Mouse (Mus musculus) CH12.LX (cell line): Measurements from ENCODE around the gene Ikzf1. TPM values are rescaled to one million over a fixed set of nuclear protein-coding genes. Genes with fewer than 3 reads are reported as not detected.

Experiments used
- DNase-seq: peaks from one replicate; pipeline ENCODE4 v3.0.0-alpha.2; 2013; ENCODE audit errors: extremely low read depth
- H3K27ac ChIP-seq: 2 replicates; pipeline ENCODE4 v1.5.1; 2012; ENCODE audit warnings: low read depth, mild to moderate bottlenecking, control low read depth, moderate library complexity; ENCODE audit not compliant: insufficient read depth
- H3K27me3 ChIP-seq: replicated peaks from 2 replicates; pipeline ENCODE3; 2012; ENCODE audit warnings: inconsistent platforms
- H3K36me3 ChIP-seq, 2 experiments: replicated peaks in 1 of 2; 2 replicates each; pipeline versions ENCODE3 to v1.6.1; 2012; ENCODE audit warnings: inconsistent platforms in 1 of 2, low read length in 1 of 2, mild to moderate bottlenecking in 1 of 2, mixed read lengths in 1 of 2, moderate library complexity in 1 of 2; ENCODE audit not compliant: control insufficient read depth in 1 of 2, insufficient read depth in 1 of 2
- H3K4me1 ChIP-seq, 2 experiments: 2 replicates each; pipeline ENCODE4 v1.6.1; 2012; ENCODE audit warnings: inconsistent platforms in 1 of 2, moderate library complexity in 1 of 2; ENCODE audit not compliant: insufficient read depth in 2 of 2, control insufficient read depth in 1 of 2
- H3K4me2 ChIP-seq: 2 replicates; pipeline ENCODE4 v1.6.1; 2012; ENCODE audit warnings: low read depth, mild to moderate bottlenecking, control low read depth; ENCODE audit not compliant: poor library complexity, insufficient read depth, severe bottlenecking
- H3K4me3 ChIP-seq, 3 experiments: fragments of 150-350 bp in 1 of 3; sonication (generic) in 1 of 3; replicated peaks in 1 of 3; 2 replicates each; pipeline versions ENCODE3 to v1.5.1; 2011 to 2012; ENCODE audit warnings: low read depth in 2 of 3, low read length in 2 of 3, mild to moderate bottlenecking in 2 of 3, moderate library complexity in 2 of 3, control low read depth in 1 of 3, improper control_type of control experiment in 1 of 3, inconsistent platforms in 1 of 3, mixed read lengths in 1 of 3; ENCODE audit not compliant: poor library complexity in 1 of 3
- H3K79me2 ChIP-seq: replicated peaks from 2 replicates; pipeline ENCODE4 v1.6.1; 2012; ENCODE audit warnings: mild to moderate bottlenecking, moderate library complexity; ENCODE audit not compliant: control insufficient read depth, poor library complexity, insufficient read depth, severe bottlenecking; ENCODE audit errors: extremely low read depth
- H3K9ac ChIP-seq: 2 replicates; pipeline ENCODE4 v1.6.1; 2012; ENCODE audit warnings: low read depth, mild to moderate bottlenecking, control low read depth, moderate library complexity; ENCODE audit not compliant: insufficient read depth
- H3K9me3 ChIP-seq: replicated peaks from 2 replicates; pipeline ENCODE3; 2012; ENCODE audit warnings: low read length, inconsistent platforms, mixed read lengths
- BHLHE40 ChIP-seq: IDR thresholded peaks from 2 replicates; pipeline ENCODE4 v1.6.1; 2011; ENCODE audit warnings: mild to moderate bottlenecking, low read depth, low read length, improper control_type of control experiment
- CHD1 ChIP-seq: IDR thresholded peaks from 2 replicates; pipeline ENCODE4 v1.6.1; 2012; ENCODE audit warnings: low read depth, low read length, improper control_type of control experiment, inconsistent platforms
- CHD2 ChIP-seq: IDR thresholded peaks from 2 replicates; pipeline ENCODE4 v1.6.1; 2011; ENCODE audit warnings: low read length, improper control_type of control experiment
- EP300 ChIP-seq: IDR thresholded peaks from 2 replicates; pipeline ENCODE4 v1.6.1; 2011; ENCODE audit warnings: low read length, improper control_type of control experiment
- ETS1 ChIP-seq: conservative IDR thresholded peaks from 2 replicates; pipeline ENCODE4 v1.6.1; 2012; ENCODE audit warnings: low read depth, mild to moderate bottlenecking, inconsistent platforms, low read length, improper control_type of control experiment, moderate library complexity
- GABPA ChIP-seq: IDR thresholded peaks from 2 replicates; pipeline ENCODE4 v1.6.1; 2012; ENCODE audit warnings: low read depth, low read length, improper control_type of control experiment, inconsistent platforms; ENCODE audit not compliant: insufficient replicate concordance
- HCFC1 ChIP-seq: IDR thresholded peaks from 2 replicates; pipeline ENCODE4 v1.6.1; 2012; ENCODE audit warnings: low read depth, mild to moderate bottlenecking, inconsistent platforms, low read length, improper control_type of control experiment
- IRF4 ChIP-seq: IDR thresholded peaks from 2 replicates; pipeline ENCODE4 v1.6.1; 2014; ENCODE audit warnings: low read depth, mild to moderate bottlenecking, inconsistent platforms, low read length, improper control_type of control experiment
- KAT2A ChIP-seq: IDR thresholded peaks from 2 replicates; pipeline ENCODE4 v1.6.1; 2012; ENCODE audit warnings: low read length, improper control_type of control experiment, inconsistent platforms; ENCODE audit not compliant: insufficient replicate concordance
- MAX ChIP-seq: IDR thresholded peaks from 2 replicates; pipeline ENCODE4 v1.6.1; 2011; ENCODE audit warnings: low read length, improper control_type of control experiment
- MAZ ChIP-seq: IDR thresholded peaks from 2 replicates; pipeline ENCODE4 v1.6.1; 2012; ENCODE audit warnings: low read depth, mild to moderate bottlenecking, inconsistent platforms, low read length, improper control_type of control experiment, moderate library complexity
- MXI1 ChIP-seq: IDR thresholded peaks from 2 replicates; pipeline ENCODE4 v1.6.1; 2011; ENCODE audit warnings: mild to moderate bottlenecking, low read depth, low read length, improper control_type of control experiment
- MYC ChIP-seq: IDR thresholded peaks from 2 replicates; pipeline ENCODE4 v1.6.1; 2011; ENCODE audit warnings: low read depth, mild to moderate bottlenecking, improper control_type of control experiment, low read length
- POLR2AphosphoS2 ChIP-seq: IDR thresholded peaks from 2 replicates; pipeline ENCODE4 v1.6.1; 2011; ENCODE audit warnings: low read depth, low read length, improper control_type of control experiment
- SMC3 ChIP-seq: IDR thresholded peaks from 2 replicates; pipeline ENCODE4 v1.6.1; 2011; ENCODE audit warnings: low read depth, low read length, improper control_type of control experiment
- TCF12 ChIP-seq: IDR thresholded peaks from 2 replicates; pipeline ENCODE4 v1.6.1; 2014; ENCODE audit warnings: low read depth, mild to moderate bottlenecking, inconsistent platforms, low read length, improper control_type of control experiment
- UBTF ChIP-seq: IDR thresholded peaks from 2 replicates; pipeline ENCODE4 v1.6.1; 2012; ENCODE audit warnings: low read depth, mild to moderate bottlenecking, inconsistent platforms, low read length, improper control_type of control experiment, moderate library complexity
- USF1 ChIP-seq: IDR thresholded peaks from 2 replicates; pipeline ENCODE4 v1.6.1; 2014; ENCODE audit warnings: low read depth, mild to moderate bottlenecking, inconsistent platforms, low read length, improper control_type of control experiment
- ZC3H11A ChIP-seq: IDR thresholded peaks from 2 replicates; pipeline ENCODE4 v1.6.1; 2012; ENCODE audit warnings: low read depth, mild to moderate bottlenecking, inconsistent platforms, low read length, improper control_type of control experiment
- ZNF384 ChIP-seq: IDR thresholded peaks from 2 replicates; pipeline ENCODE4 v1.6.1; 2012; ENCODE audit warnings: low read depth, low read length, improper control_type of control experiment, inconsistent platforms
- dilution Hi-C: fragments of 300-500 bp; cut with MboI; formaldehyde crosslinking; loops from 2 replicates; pipeline ENCODE4 v1.14.3; 2020; ENCODE audit warnings: low sequenced_read_pairs; ENCODE audit not compliant: extremely low pct_unique_long_range_greater_than_20kb, extremely low pct_ligation_motif_present
- in situ Hi-C: fragments of 300-500 bp; cut with MboI; formaldehyde crosslinking; loops from 3 replicates; pipeline ENCODE4 v1.14.3; 2019; ENCODE audit warnings: low sequenced_read_pairs, low pct_ligation_motif_present, low pct_unique_long_range_greater_than_20kb, mixed read lengths
- polyA plus RNA-seq: library from polyadenylated mRNA; unstranded; fragments of >175 nt; gene quantifications from 2 replicates; pipeline ENCODE4 v1.2.1, GENCODE M21; 2012; ENCODE audit warnings: low read depth; ENCODE audit not compliant: insufficient read length
- total RNA-seq, 2 experiments: library from RNA; depleted of rRNA; stranded (reverse); fragments of 300-350 nt in 1 of 2; fragments of >200 nt in 1 of 2; gene quantifications; 2 replicates each; pipeline ENCODE4 v1.2.3; 2012 to 2014

The Ikzf1 gene
- total and polyA plus RNA-seq, 3 experiments = 33.1 to 68.7 (median 51.2) TPM

GRCm38 (mm10) chr11:11732972-11733770 is 48.4 kb downstream of the Ikzf1 start:
- H3K4me2 ChIP-seq = no peak overlapping the region
- DNase-seq = no peak
- no peaks in the 10 kb centered on the region for H3K9me3 ChIP-seq
- H3K27me3 ChIP-seq = no peaks in the 10 kb centered on the region
- H3K79me2 ChIP-seq = peaks cover 74% of the 10 kb centered on the region
- 0 out of 2 replicates have a peak overlapping the region, but pooled peaks have one; percentile 3 for H3K9ac ChIP-seq
- peaks cover 30 to 89% of the 10 kb centered on the region in 2 experiments for H3K36me3 ChIP-seq
- in situ Hi-C loops (no loop called here), dilution Hi-C loops (no loop called here)
- H3K4me1 ChIP-seq = peaks cover 59 to 97% of the 10 kb centered on the region in 2 experiments
- no peak overlapping the region for H3K4me3 ChIP-seq
- H3K27ac ChIP-seq = peak overlapping the region; percentile 62
- TF ChIP-seq BHLHE40 (peak; percentile 63), MXI1 (peak; percentile 22; the same call in 1 of the 2 replicates), MYC (peak; percentile 65; the same call in 1 of the 2 replicates), GABPA (no peak), ETS1 (0 out of 2 replicates have a peak, but pooled peaks have one; percentile 23), EP300 (0 out of 2 replicates have a peak, but pooled peaks have one; percentile 16), SMC3 (no peak), UBTF (no peak), MAX (peak; percentile 59; the same call in 1 of the 2 replicates)

- H3K4me2 ChIP-seq = no peak overlapping the region
- peak overlapping the region; percentile 0; the same call in 1 of the 2 replicates for H3K9ac ChIP-seq
These were observed 50.4 kb downstream of the Ikzf1 start for GRCm38 (mm10) chr11:11735155-11735554.

GRCm38 (mm10) chr11:11736948-11737347 is 52.1 kb downstream of the Ikzf1 start:
- dilution Hi-C loops = no loop called here
- peaks cover 67% of the 10 kb centered on the region for H3K79me2 ChIP-seq
- no peaks in the 10 kb centered on the region for H3K27me3 ChIP-seq
- peaks cover 52 to 95% of the 10 kb centered on the region in 2 experiments for H3K4me1 ChIP-seq
- peak overlapping the region; percentile 30; the same call in 1 of the 2 replicates for H3K4me2 ChIP-seq
- peak overlapping the region; percentile 7 for H3K9ac ChIP-seq
- H3K36me3 ChIP-seq = peaks cover 21 to 85% of the 10 kb centered on the region in 2 experiments
- DNase-seq = no peak
- in situ Hi-C loops = loop anchor here (5.0 kb wide), 1 partner anchor 40 kb away; no protein-coding TSS in a partner anchor
- peak overlapping the region; percentile 84 for H3K27ac ChIP-seq
- H3K4me3 ChIP-seq = peak overlapping the region in 1 of 3 experiments; percentile 3
- no peaks in the 10 kb centered on the region for H3K9me3 ChIP-seq
- TF ChIP-seq TCF12 = peak; percentile 52; the same call in 1 of the 2 replicates
- no peak for TF ChIP-seq ZC3H11A
- TF ChIP-seq IRF4 = peak; percentile 53; the same call in 1 of the 2 replicates
- peak; percentile 6; the same call in 1 of the 2 replicates for TF ChIP-seq MXI1
- no peak for TF ChIP-seq KAT2A
- no peak for TF ChIP-seq POLR2AphosphoS2
- TF ChIP-seq ZNF384 = no peak
- no peak for TF ChIP-seq USF1
- 0 out of 2 replicates have a peak, but pooled peaks have one; percentile 38 for TF ChIP-seq EP300
- TF ChIP-seq HCFC1 = no peak
- no peak for TF ChIP-seq CHD2
- peak; percentile 20 for TF ChIP-seq SMC3
- TF ChIP-seq BHLHE40 = peak; percentile 62; the same call in 1 of the 2 replicates
- TF ChIP-seq ETS1 = peak; percentile 62
- no peak for TF ChIP-seq MYC
- no peak for TF ChIP-seq CHD1
- TF ChIP-seq MAX = 0 out of 2 replicates have a peak, but pooled peaks have one; percentile 24

More at GRCm38 (mm10) chr11:11735155-11735554, 50.4 kb downstream of the Ikzf1 start:
- in situ Hi-C loops (loop anchor here (5.0 kb wide), 1 partner anchor 38 kb away; no protein-coding TSS in a partner anchor), dilution Hi-C loops (no loop called here)
- no peaks in the 10 kb centered on the region for H3K27me3 ChIP-seq
- no peak for DNase-seq
- H3K27ac ChIP-seq = peak overlapping the region; percentile 84
- H3K36me3 ChIP-seq = peaks cover 25 to 87% of the 10 kb centered on the region in 2 experiments
- H3K9me3 ChIP-seq = no peaks in the 10 kb centered on the region
- peaks cover 54 to 97% of the 10 kb centered on the region in 2 experiments for H3K4me1 ChIP-seq
- H3K79me2 ChIP-seq = peaks cover 69% of the 10 kb centered on the region
- TF ChIP-seq KAT2A (0 out of 2 replicates have a peak, but pooled peaks have one; percentile 15), MAZ (no peak)
- TF ChIP-seq, all 38 proteins: peak for 1
- no peak overlapping the region for H3K4me3 ChIP-seq
